Mouse (Mus musculus) cerebellum, adult 11-12 months (tissue): Measurements from ENCODE around the gene Krt27.
A peak's percentile ranks its signal among the peaks of the same experiment; 100 is the strongest.

Source experiments
- DNase-seq: peaks from one replicate; pipeline ENCODE4 v3.0.0; 2022

Krt27 gene

GRCm38 (mm10) chr11:99322851-99323250, 28.1 kb downstream of the Krt27 start, which contains the start of gene Krt25:
TSS of gene Krt25 (minus strand) at chr11:99322951.
- no peak for DNase-seq

DNA sequence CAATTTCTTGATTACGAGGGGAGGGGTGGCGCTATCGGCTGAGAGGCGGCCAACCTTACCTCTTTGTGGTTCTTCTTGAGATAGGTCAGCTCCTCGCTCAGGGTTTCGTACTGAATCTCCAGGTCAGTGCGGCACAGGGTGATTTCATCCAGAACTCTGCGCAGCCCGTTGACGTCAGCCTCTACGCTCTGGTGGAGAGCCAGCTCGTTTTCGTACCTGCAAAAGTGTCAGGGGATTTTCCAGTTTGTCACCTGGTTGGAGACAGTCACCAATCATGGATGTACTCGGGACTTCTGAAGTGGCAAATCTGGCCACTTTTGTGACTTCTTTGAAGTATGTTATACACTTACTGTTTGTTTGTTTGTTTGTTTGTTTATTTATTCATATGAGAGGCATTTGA, 29.8 kb downstream of the Krt27 start:
- no peak for DNase-seq

GRCm38 (mm10) chr11:99319127-99319526, 31.8 kb downstream of the Krt27 start:
- DNase-seq = no peak

GRCm38 (mm10) chr11:99316543-99316942, 34.4 kb downstream of the Krt27 start:
- DNase-seq = no peak

GRCm38 (mm10) chr11:99314594-99314993, 36.3 kb downstream of the Krt27 start:
- no peak for DNase-seq

DNA sequence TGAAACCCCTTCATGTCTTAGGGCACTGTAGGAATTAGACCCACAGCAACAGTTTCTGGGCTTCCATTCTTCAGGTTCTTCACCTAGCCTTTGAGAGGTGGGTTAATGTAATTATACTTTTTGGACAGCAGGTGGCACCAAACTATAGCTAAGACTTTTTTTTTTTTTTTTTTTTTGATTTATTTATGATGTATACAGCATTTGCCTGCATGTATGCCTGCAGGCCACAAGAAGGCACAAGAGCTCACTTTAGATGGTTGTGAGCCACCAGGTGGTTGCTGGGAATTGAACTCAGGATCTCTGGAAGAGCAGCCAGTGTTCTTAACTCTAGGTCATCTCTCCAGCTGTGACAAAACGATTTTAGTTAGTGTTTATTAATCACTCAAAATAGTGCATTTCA, 40.0 kb downstream of the Krt27 start:
- DNase-seq = no peak

- DNase-seq = peak; percentile 39
Measured at GRCm38 (mm10) chr11:99307579-99307978, 43.3 kb downstream of the Krt27 start.
